Mouse (Mus musculus) activated CD4-positive, CD25-positive, alpha-beta regulatory T cell, adult 4 months (primary cell): ENCODE results near the gene Gm20388. TPM values are rescaled to one million over a fixed set of nuclear protein-coding genes. Genes with fewer than 3 reads are reported as not detected.

Experiments
- ATAC-seq: one replicate; pipeline ENCODE4 v1.8.0; 2017
- polyA plus RNA-seq, 2 experiments: library from polyadenylated mRNA; unstranded; fragments of 100-300 nt; shearing (Covaris generic); gene quantifications; one replicate each; pipeline ENCODE4 v1.2.1; 2017

Gene Gm20388
- polyA plus RNA-seq, 2 experiments from 2014 or later: 9.9 to 12.3 TPM

DNA sequence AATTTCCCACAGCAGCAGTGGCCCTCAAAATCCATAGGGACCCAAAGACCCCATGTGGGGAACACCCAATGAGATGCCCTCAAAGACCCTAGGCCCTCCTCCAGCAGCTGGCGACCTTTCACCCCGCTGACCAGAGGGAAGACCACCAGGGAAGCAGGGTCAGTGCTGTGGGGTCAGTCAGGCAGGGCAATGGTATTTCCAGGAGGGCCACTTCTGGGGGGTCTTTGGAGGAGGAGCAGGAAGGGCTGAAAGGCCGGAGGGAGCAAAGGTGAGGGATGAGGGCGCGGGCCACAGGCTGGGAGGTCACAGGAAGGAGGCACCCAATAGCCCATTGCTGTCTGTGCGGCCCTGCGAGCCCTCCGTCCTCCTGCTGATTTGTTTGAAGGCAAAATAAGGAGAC lies 1539.6 kb downstream of the Gm20388 start:
- no peak for ATAC-seq

DNA sequence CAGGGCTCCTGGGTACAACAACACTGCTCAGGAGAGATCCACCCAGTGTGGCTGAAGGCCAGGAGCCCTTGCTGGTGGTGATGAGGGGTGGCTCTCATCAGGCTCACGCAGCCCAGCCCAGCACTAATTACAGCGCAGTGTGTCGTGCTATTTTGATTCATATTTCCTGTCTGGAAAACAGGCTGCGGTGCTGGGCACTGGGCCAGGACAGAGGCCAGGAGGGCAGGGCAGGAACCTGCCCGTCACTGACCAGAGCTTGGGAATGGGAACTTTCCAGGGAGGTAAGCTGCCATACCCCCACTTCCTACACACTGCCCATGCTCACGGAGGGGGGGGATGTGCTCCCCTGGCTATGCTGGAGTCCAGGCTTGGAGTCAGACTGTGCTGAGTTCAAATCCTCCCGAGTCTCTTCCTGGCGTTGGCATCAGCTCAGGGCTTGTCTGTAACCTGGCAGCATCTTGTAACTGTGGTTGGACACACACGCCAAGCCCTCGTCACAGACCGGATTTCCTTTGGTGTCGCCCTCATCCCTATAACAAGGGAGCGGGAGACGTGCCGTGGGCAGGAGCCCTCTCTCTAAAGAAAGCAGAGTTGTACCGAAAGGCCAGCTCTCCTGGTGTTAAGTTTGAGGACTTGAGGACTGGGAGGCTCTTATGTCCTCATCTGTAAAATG lies 1540.9 kb downstream of the Gm20388 start:
- ATAC-seq: no peak

DNA sequence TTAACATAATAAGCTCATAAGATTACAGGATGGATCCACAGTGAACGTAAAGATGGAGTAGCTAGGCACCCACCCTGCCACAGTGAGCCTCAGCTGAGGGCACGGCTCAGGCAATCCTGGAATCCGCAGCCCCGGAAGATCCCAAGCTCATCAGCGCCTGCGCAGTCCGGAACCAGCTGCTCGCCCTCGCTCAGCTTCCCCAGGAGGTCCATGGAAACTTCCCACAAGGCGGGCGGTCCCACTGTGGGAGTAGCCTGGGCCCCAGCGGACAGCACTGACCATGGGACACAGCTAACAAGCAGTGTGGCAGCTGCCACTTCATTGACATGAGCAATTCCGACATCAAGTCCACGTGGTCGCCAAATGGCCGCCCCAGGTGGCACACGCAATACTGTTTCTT lies 1544.1 kb downstream of the Gm20388 start:
- ATAC-seq: no peak

DNA sequence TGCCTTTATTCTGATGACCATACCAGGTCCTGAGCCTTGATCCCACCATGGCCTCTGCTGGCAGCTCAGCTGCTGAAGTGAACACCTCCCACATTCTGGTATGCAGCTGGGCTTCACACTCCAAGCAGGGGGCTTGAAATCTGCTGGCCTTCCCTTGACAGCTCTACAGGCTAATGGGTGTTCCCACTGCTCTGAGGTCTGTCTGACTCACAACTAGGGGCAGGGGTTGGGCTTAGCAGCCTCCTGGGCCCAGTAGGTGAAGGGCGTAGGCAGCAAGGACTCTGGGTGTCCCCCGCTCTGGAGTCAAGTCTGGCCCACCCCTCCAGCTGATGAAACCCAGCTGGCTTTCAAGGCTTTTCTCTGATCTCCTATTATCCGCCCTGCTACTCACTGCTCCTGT lies 1550.6 kb downstream of the Gm20388 start:
- no peak for ATAC-seq

DNA sequence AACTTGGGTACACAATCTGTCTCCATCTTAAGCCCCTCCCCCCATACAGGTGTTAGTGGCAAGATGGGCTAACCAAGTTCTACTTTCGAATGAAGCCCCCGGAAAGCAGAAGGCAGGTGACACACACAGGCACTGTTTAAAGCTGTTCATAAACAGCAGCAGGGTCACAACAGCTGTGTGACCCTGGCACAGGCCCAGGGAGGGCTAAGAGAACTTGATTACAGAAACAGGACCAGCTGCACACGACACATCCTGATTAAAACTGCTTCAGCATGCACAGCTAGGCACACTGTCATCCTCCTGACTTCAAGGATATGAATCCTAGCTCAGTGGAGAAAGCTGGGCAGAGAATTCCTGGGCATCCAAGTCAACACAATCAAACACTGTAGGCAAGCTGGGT lies 1551.5 kb downstream of the Gm20388 start:
- no peak for ATAC-seq

DNA sequence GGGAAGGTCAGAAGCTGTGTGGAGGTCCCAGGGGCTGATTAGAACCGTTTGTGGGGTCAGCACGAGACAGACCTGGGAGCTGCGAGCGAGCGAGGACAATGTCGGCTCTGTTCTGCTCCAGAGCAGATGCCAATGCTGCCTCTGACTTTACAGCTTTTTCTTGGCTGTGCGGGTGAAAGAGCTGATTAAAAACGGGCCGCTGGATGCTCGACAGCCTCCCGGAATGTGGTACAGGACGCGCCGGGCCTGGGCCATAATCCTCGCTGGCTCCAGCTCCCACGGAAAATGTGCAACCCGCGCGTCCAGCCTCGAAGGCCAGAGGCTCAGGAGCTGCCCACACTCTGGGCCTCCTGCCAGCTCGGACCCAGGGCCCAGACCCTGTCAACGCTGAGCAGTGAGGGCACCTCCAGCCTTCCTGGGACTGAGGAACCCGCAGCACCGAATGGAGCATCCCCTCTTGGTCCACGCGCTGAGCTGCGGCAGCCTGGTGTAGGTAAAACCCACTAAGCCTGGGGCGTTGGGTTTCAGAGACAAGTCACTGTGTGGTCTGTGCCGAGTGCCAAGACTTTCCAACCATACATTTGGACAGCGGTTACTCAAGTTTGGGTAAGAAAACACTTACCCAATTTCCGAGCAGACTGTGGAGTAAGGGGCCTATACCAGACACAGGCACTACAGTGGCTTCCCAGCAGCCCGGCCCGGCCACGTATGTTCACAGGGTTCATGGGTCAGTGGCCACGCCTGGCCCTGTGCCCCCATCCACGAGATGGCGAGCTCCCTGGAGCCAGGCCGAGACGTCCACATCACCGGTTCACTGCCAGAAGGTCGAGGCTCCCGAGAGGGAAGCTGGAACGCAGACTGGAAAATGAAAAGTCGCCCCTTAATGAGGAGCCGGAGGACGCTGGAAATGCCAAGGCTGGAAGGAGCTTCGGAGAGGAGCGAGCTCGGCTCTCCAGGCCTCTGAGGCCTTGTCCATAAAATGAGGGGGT lies 1557.7 kb downstream of the Gm20388 start:
- ATAC-seq: no peak

DNA sequence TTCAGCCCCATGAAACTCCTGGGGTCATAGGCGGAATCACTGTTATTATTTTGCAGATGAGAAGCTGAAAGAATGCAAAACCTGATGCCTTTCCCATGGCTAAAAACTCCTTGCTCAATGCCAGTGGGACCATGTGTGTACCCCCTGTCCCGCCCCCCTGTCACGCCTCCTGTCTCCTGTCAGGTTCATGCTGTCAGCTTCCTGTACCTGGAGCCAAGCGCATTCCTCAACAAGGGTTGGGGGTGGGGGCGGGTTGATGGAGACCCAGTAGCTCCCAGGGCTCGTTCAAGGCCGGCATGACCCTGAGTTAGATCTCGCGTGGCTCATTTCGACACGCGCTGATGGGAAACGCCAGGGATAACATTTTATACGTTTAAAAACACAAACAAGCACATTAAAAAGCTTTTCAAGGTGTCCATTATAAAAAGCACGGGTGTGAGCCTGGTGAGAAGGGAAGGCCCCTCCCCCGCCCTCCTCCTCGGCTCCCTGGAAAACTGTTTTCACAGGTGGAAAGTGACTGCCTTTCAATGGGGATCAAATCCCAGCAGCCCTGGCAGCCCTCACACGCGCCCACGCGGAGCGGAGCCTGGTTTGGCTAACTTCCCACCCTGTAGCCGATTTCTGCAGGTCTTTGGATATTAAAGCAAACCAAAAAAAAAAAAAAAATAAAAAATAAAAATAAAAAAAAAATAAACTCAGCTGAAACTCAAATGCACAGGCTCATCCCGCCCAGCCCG lies 1563.7 kb downstream of the Gm20388 start:
- no peak for ATAC-seq

DNA sequence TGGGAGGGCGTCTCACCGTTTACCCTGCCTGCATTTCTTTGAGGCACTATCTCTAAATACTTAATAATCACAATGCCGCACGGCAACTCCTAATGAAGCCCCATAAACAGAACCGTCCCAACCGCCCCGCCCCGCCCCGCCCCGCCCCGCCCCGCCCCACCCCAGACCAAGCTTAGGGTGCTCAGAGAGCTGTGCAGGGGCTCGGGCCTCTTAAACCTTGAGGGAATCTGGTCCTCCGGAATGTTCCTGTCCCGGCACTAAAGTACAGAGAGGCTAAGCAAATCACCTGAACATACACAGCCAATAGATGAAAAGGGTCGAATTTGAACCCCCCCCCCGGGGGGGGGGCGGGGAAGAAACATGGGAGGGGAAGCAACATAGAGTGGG lies 1564.2 kb downstream of the Gm20388 start:
- ATAC-seq: no peak

DNA sequence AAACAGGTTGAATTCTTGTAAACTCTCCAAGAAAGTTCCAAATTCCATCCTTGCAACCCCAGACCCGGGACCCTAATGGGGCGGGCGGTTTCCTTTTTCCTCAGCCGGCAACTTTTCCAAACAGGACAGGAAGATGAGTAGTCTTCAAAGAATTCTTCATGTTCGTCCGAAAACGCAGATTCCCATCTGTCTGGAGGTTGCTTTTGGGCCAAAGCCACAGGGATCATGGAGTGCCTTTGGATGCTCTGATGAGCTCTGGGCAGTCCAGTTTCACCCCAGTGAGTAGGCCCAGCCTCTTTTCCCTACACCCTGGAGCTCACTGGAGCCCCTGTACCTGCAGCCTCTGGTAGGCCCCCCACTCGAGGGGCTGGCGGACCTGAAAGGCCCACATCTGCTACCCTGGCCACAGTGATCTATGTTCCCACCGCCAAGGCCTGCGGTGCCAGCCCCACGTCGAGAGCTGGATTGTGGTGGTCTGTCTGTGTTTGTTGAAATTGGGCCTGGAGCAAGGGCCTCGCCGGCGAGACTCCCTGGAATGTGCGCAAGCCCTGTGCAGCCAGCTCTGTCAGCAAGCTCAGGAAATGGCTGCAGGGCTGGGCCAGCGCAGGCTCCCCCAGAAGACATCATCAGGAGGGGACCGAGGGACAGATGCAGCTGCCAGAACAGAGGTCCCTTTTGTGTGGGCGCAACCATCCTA lies 1567.4 kb downstream of the Gm20388 start:
- ATAC-seq: no peak

DNA sequence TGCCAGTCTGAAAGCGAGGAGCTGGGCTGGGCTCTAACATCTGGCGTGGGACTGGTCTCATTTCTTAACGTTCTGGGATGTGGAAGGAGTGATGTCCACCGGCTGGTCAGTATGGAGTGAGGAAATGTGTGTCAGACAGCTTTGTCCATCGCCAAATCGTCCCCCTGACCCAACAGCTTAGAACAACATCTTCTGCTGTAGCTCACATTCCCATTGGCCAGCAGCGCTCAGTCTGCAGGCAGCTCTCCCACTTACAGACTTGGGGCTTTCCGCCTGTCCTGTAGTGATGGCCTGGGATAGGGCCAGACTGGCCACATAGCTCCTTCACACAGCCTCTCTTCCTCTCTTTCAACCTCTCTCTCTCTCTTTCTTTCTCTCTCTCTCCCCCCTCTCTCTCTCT lies 1568.5 kb downstream of the Gm20388 start:
- no peak for ATAC-seq

DNA sequence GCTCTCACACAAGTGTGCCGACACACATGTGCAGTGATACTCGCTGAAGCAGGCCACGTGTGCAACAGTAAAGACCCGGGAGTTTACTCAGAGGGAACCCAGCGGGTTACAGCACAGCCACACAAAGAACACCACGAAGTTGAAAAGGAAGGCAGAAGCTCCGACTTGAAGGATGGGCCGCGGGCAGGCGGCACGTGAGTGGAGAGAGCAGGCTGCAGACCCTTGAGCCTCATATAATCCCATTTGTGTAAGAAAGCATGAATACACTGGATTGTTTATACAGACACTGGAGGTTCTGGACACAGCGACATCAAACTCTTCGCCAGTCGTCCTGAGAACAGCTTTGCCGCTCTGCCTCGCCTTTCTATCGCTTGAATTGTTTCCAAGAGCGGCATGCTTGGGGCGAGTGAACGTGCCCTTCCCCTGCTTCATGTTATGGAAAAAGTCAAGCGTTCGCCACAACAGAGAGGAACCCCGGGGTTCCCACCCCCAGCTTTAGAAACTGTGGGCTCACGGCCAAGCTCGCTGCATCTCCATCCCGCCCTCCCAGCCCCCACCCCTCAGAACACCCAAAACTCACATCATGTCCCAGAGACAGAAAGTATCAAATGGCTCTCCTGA lies 1569.9 kb downstream of the Gm20388 start:
- no peak for ATAC-seq

DNA sequence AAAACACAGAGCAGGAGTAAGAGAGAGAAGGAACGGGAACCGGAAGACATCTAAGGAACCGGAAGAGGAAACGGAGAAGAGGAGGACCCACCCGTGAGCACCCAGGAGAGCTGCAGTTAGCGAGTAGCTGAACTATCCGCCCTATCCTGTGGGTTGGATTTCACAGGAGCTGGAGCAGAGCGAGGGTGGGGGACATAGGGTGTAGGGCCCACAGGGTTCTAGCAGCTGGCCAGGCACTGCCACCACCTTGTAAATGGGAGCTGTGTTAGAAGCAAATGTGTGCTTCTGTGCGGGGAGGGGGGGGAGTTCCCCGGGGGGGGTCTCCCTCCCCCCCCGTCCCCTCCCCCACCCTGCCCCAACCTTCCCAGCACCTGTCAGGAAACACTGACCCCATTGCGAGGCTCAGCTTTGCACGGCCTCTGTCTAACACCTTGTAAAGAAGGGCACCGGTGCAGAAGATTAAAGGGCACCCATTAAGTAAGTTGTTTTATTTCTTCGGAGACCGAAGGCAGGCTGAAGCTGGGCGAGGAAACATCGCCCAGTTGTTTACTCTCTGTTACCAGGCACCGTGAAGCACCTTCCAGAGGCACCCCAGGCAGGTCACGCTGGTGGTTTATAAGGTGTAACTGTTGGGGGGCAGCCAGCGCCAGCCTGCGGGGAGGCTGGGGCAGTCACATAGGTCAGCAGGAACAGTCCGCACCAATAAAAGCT lies 1573.6 kb downstream of the Gm20388 start:
- ATAC-seq: no peak

DNA sequence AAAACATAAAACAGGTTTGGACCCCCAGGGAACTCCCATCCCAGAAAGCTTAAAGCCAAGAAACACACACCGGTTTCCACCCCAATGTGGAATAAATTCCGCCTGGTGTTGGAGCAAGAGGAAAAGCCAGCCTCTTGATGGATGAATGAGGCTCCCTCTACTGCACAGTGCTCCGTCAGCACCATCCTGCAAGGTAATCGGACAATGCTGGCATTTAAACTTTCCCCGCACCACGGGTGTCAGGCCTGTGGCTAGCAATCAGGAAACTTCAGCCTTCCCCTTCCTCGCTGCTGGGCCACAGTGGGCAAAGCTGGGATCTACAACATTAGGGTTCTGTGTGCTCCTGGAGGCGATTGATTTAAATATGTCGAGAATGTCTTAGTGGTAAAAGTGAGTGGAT lies 1581.0 kb downstream of the Gm20388 start:
- no peak for ATAC-seq

DNA sequence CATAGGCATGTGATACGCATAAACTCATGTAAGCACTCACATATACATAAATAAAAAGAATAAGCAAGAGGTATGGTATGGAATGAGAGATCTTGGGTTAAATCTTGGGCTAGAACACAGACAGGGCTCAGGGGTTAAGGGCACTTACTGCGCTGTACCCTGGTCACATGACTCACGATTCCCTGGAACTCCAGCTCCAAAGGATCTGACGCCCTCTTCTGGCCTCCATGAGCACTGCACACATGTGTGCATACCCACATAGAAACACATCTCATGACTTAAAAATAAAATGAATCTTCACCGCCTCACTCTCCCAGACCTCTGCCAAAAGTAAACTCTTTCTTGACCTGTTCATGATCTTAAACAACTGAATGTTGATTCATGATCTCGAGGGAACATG lies 1587.0 kb downstream of the Gm20388 start:
- no peak for ATAC-seq

DNA sequence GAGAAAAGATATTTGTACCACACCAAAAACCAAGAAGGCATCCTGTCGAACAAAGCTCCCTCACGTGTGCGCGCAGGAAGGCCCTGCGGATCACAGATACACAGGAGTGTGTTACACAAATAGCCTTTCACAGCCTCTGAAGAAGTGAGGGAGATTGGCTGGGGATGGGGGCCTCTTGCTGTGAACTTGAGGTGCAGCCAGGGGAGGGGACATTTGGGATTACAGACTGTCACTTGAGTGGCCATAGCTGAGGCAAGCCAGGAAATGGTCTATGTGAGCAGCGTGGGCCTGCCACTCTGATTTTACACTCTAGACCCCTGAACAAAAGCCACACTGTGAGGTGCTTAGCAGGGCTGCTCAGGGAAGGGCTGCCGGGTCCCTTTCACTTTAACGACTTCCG lies 1601.1 kb downstream of the Gm20388 start:
- ATAC-seq: no peak

DNA sequence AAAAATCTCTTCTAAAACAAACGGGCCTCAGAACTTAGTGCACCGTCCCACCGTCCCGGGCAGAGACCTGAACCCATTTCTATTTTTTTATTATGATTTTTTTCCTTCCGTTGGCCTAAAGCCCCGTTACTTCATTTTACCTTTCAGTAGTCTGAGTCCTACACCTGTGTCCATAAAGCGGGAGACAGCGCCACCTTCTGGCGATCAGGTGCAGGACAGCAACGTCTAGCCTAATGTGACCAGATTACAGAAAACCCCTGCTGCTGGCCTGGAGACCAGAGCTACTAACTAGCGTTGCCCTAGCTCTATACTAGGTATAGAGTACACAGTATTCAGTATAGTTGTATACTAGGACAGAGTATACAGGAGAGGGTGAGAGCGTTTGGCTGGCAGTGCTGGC lies 1602.8 kb downstream of the Gm20388 start:
- no peak for ATAC-seq

DNA sequence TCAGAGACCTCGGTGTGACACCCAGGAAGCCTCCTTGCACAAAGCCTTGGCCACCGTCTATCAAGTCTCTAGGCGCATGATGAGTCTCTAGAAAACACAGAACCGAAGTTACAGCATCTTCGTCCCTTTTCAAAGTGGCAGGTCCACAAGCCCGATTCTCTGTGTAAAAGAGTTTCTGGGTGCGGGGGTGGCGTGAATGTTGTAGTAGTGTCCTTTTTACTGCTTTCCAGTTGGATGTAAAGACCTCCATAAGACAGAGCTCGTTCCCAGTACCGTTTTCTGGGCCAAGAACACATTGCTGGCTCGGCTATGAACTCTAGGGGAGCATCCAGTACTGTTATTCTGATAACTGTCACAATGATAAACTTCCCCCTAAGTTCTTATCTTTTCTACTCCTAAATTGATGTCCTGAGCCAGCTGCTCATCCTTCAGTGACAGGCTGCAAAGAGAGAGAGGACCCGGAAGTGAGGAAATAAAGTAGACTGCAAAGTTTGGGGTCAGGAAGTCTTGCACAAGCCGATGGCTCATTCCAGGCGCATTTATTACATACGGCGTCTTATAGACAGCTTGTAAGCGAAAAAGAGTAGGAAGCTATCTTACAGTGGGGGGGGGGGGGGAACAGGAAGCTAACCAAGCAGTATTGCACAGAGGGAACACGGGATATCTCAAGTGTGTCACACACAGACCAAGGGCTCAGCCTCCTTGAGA lies 1614.6 kb downstream of the Gm20388 start:
- no peak for ATAC-seq

DNA sequence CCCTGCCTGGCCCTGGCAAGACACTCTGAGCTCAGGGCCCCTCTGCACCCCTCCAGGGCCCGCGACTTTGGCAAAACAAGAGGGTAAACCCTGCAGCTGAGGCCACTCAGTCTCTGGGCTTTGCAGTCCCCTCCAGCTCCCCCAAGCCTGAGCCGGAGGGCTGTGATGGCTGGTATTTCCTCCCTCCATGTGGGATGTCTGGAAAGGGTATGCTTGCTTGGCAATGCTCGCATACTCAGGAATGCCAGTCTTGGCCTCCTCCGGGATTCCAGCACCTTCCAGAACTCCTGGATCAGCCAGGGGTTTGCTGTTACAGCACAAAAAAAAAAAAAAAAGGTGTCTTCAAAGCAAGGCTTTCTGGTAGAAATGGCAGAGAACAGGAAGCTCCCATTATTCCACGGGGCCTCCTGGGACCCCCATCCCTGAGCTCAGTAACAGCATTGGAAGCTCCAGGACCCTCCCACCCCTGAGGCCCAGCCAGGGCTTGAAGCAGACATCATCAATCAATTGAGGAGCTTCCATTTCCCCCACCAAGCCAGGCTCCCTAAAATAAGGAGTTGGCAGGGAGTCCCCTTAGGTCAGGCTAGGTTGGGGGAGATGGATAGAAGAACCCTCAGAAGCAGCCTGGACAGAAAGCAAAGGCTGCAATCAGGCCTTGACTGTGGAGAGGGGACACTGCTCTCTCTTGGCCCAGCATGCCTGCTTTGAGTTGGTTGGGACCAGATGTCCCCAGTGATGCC lies 1616.3 kb downstream of the Gm20388 start:
- no peak for ATAC-seq

DNA sequence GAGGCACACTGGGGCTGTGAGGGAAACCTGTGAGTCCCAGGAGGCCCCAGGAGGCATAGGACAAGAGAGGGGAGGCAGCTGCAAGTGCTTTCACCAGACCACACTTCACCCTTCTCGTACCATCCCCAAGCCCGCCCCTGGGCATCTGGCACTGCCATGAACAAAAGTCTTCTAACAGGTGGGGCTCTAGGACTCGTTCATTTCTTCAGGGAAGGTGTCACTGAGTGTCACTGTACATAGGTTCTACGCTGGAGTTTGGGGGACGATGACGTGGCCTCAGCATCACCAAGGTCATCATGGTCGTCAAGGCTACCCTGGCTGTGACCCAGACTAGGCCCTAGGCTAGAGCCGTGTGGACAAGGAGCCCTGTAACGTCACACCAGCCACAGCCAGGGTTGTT lies 1617.1 kb downstream of the Gm20388 start:
- no peak for ATAC-seq

DNA sequence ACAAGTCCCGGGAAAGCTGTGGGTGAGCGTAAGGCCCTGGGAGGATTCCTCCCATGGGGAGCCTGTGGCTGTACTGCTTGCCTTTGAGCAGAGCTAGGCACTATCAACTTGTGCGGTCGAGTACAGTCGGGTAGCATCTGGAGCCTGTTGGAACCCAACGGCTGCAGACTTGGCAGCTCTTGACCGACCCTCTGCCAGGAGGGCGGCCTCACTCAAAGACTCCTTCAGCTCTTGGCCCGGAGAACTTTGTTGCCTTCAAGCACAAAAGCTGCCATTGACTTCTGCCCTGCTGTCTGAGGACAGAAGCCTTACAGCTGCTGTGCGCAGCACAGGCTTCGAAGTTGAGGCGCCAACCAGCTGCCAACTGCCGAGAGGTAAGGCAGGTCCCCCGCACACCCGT lies 1618.1 kb downstream of the Gm20388 start:
- ATAC-seq: no peak
